Mouse (Mus musculus) MEL (cell line): ENCODE results near the gene Btbd7.

Experiments used
- CTCF ChIP-seq, 3 experiments: IDR thresholded peaks in 2 of 3; conservative IDR thresholded peaks in 1 of 3; 2 replicates each; pipeline ENCODE4 v1.5.1; 2011 to 2012; ENCODE audit warnings: low read length in 3 of 3, low read depth in 2 of 3, mild to moderate bottlenecking in 2 of 3, improper control_type of control experiment in 1 of 3, inconsistent platforms in 1 of 3, mixed read lengths in 1 of 3, moderate library complexity in 1 of 3; ENCODE audit not compliant: control insufficient read depth in 1 of 3, insufficient read depth in 1 of 3, poor library complexity in 1 of 3, severe bottlenecking in 1 of 3
- EP300 ChIP-seq, 2 experiments: IDR thresholded peaks; 2 replicates each; pipeline ENCODE4 v1.6.1; 2011; ENCODE audit warnings: improper control_type of control experiment in 2 of 2, low read length in 2 of 2, low read depth in 1 of 2, mild to moderate bottlenecking in 1 of 2
- KAT2A ChIP-seq: conservative IDR thresholded peaks from 2 replicates; pipeline ENCODE4 v1.6.1; 2012; ENCODE audit warnings: low read depth, low read length, improper control_type of control experiment, inconsistent platforms
- MAFK ChIP-seq: IDR thresholded peaks from 2 replicates; pipeline ENCODE4 v1.6.1; 2011; ENCODE audit warnings: low read depth, mild to moderate bottlenecking, low read length, improper control_type of control experiment, borderline replicate concordance
- MAX ChIP-seq: IDR thresholded peaks from 2 replicates; pipeline ENCODE4 v1.6.1; 2011; ENCODE audit warnings: low read length, improper control_type of control experiment
- POLR2A ChIP-seq, 2 experiments: IDR thresholded peaks; 2 replicates each; pipeline ENCODE4 v1.6.1; 2011 to 2012; ENCODE audit warnings: low read length in 2 of 2, mild to moderate bottlenecking in 2 of 2, control low read depth in 1 of 2, improper control_type of control experiment in 1 of 2, low read depth in 1 of 2, moderate library complexity in 1 of 2; ENCODE audit not compliant: control insufficient read depth in 1 of 2, insufficient read depth in 1 of 2, poor library complexity in 1 of 2
- POLR2AphosphoS2 ChIP-seq: IDR thresholded peaks from 2 replicates; pipeline ENCODE4 v1.6.1; 2011; ENCODE audit warnings: low read length, improper control_type of control experiment
- TAL1 ChIP-seq: IDR thresholded peaks from 2 replicates; pipeline ENCODE4 v1.6.1; 2012; ENCODE audit warnings: mild to moderate bottlenecking, inconsistent platforms, low read length, moderate library complexity, mixed read lengths
- UBTF ChIP-seq: IDR thresholded peaks from 2 replicates; pipeline ENCODE4 v1.6.1; 2012; ENCODE audit warnings: low read depth, mild to moderate bottlenecking, inconsistent platforms, low read length, improper control_type of control experiment, moderate library complexity, borderline replicate concordance; ENCODE audit not compliant: insufficient read depth

DNA sequence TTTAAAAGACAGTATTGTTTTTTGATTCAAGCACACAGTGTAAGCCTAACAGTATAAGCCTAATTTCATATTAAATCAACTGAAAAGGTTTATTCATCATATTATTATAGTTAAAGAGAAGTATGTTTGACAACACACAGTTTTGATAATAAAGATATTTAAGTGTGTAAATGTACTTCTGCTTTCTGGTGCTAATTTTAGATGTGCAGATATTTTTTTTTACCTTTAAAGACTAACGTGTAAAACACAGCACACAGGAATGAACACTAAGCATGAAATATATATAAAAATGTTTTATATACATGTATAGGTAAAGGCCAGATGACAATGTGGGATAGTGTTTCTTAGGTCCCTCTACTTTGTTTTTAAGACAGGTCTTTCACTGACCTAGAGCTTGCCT, 51.2 kb downstream of the Btbd7 start:
- TF ChIP-seq POLR2AphosphoS2 (no peak), CTCF (IDR thresholded peaks at IDR 0.05 in 2 of 3, conservative IDR thresholded peaks at IDR 0.05 in 1 of 3; ENCODE audit: control insufficient read depth in 1 of 3, insufficient read depth in 1 of 3, low read depth in 2 of 3, low read length in 3 of 3, poor library complexity in 1 of 3, severe bottlenecking in 1 of 3) (no peak), POLR2A (IDR thresholded peaks at IDR 0.05; ENCODE audit: control insufficient read depth in 1 of 2, insufficient read depth in 1 of 2, low read depth in 1 of 2, low read length in 2 of 2, poor library complexity in 1 of 2) (no peak), MAX (no peak), UBTF (no peak), KAT2A (no peak), TAL1 (no peak), EP300 (IDR thresholded peaks at IDR 0.05; ENCODE audit: low read depth in 1 of 2, low read length in 2 of 2) (no peak), MAFK (no peak)
